Mouse (Mus musculus) naive thymus-derived CD4-positive, alpha-beta T cell, adult 2 months (primary cell): ENCODE data around the gene Gm26992.

Source experiments
- DNase-seq: peaks from one replicate; pipeline ENCODE4 v3.0.0-alpha.2; 2011; ENCODE audit warnings: low read depth

Gm26992 gene

GRCm38 (mm10) chrX:103484050-103484449 lies 62.2 kb downstream of the Gm26992 start:
- DNase-seq, result peak; percentile 67

GRCm38 (mm10) chrX:103490853-103491252 lies 69.0 kb downstream of the Gm26992 start:
- no peak for DNase-seq

- DNase-seq, result peak; percentile 49
Observed at GRCm38 (mm10) chrX:103492398-103493256, 70.8 kb downstream of the Gm26992 start.

- DNase-seq, result peak; percentile 86
Observed at GRCm38 (mm10) chrX:103493351-103494173, 71.8 kb downstream of the Gm26992 start.

GRCm38 (mm10) chrX:103499374-103499773 lies 77.6 kb downstream of the Gm26992 start:
- no peak for DNase-seq

GRCm38 (mm10) chrX:103500137-103500536 lies 78.3 kb downstream of the Gm26992 start:
- no peak for DNase-seq

GRCm38 (mm10) chrX:103508218-103508617 lies 86.4 kb downstream of the Gm26992 start:
- no peak for DNase-seq

GRCm38 (mm10) chrX:103509168-103510019 lies 87.6 kb downstream of the Gm26992 start:
- peak; percentile 11 for DNase-seq

- no peak for DNase-seq
Observed at GRCm38 (mm10) chrX:103514782-103515181, 93.0 kb downstream of the Gm26992 start.

GRCm38 (mm10) chrX:103515346-103515745 lies 93.5 kb downstream of the Gm26992 start:
- DNase-seq, result no peak

GRCm38 (mm10) chrX:103518798-103519197 lies 97.0 kb downstream of the Gm26992 start:
- no peak for DNase-seq

GRCm38 (mm10) chrX:103519547-103519946 lies 97.7 kb downstream of the Gm26992 start:
- no peak for DNase-seq

- DNase-seq, result no peak
Observed at GRCm38 (mm10) chrX:103521221-103521716, 99.5 kb downstream of the Gm26992 start.

- peak; percentile 68 for DNase-seq
Observed at GRCm38 (mm10) chrX:103529185-103529584, 107.4 kb downstream of the Gm26992 start.
